Mouse (Mus musculus) limb, embryonic 15.5 days (tissue): ENCODE data around the gene Exosc6. TPM values are rescaled to one million over a fixed set of nuclear protein-coding genes. Genes with fewer than 3 reads are reported as not detected.
A peak's percentile ranks its signal among the peaks of the same experiment; 100 is the strongest.

ENCODE experiments used
- ATAC-seq: fragments of 200-750 bp; cut with Nextera tagmentation; 2 replicates; pipeline ENCODE4 v1.8.0; 2017; ENCODE audit warnings: low read depth, moderate TSS enrichment; ENCODE audit not compliant: insufficient number of reproducible peaks, low FRiP score, low TSS enrichment
- H3K27ac ChIP-seq: fragments of 300-500 bp; sonication (generic); 2 replicates; pipeline ENCODE4 v1.5.1; 2015; ENCODE audit warnings: moderate library complexity, mild to moderate bottlenecking, inconsistent platforms
- H3K27me3 ChIP-seq: fragments of 300-500 bp; sonication (generic); 2 replicates; pipeline ENCODE4 v1.6.1; 2015; ENCODE audit warnings: inconsistent platforms
- H3K36me3 ChIP-seq: fragments of 300-500 bp; sonication (generic); 2 replicates; pipeline ENCODE4 v1.6.1; 2015; ENCODE audit warnings: inconsistent platforms
- H3K4me1 ChIP-seq: fragments of 300-500 bp; sonication (generic); 2 replicates; pipeline ENCODE4 v1.6.1; 2015; ENCODE audit warnings: inconsistent platforms
- H3K4me2 ChIP-seq: fragments of 300-500 bp; sonication (generic); 2 replicates; pipeline ENCODE4 v1.6.1; 2015; ENCODE audit warnings: mild to moderate bottlenecking, inconsistent platforms
- H3K4me3 ChIP-seq: fragments of 300-500 bp; sonication (generic); 2 replicates; pipeline ENCODE4 v1.5.1; 2015; ENCODE audit warnings: mild to moderate bottlenecking, inconsistent platforms
- H3K9ac ChIP-seq: fragments of 300-500 bp; sonication (generic); 2 replicates; pipeline ENCODE4 v1.6.1; 2015; ENCODE audit warnings: inconsistent platforms
- H3K9me3 ChIP-seq: fragments of 300-500 bp; sonication (generic); 2 replicates; pipeline ENCODE4 v1.6.1; 2016; ENCODE audit warnings: inconsistent platforms
- WGBS: fragments of 180-500 bp; shearing (Covaris S2); methylation state at CpG from one replicate; pipeline ENCODE4 v1.1.7; 2015; 5-methylcytosine and 5-hydroxymethylcytosine counted together
- polyA plus RNA-seq: library from polyadenylated mRNA; unstranded; fragments of >200 nt; fragmentation: Nextera tagmentation; extraction: Ambion mirVana; gene quantifications from 2 replicates; pipeline ENCODE4 v1.2.1, GENCODE M21; 2015

Exosc6 gene
- polyA plus RNA-seq, 1 experiment from 2014 or later = 8.2 TPM

DNA sequence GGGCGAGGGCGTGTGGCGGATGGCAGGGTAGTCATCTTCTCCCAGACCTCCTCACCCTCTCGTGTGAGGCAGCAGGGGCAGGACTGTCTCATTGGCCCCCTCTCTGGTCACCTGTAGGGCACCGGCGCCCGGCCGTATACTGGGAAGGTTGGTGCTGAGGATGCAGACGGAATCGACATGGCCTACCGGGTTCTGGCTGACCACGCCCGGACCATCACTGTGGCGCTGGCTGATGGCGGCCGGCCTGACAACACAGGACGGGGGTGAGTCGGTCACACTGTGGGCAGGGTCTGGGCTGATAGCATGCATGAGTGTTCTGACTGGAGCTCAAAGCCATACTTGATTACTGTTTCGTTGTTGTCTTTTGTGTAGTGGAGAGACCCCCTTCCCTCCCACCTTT lies 13.6 kb upstream of the Exosc6 start:
- WGBS = 90% methylated on average over 19 of the region's 19 CpGs
- H3K9ac ChIP-seq = no peak overlapping the region
- ATAC-seq = 0 out of 2 replicates have a peak, but pooled peaks have one; percentile 30
- no peak overlapping the region for H3K4me2 ChIP-seq
- no peak overlapping the region for H3K27ac ChIP-seq
- H3K4me3 ChIP-seq = no peak overlapping the region
- H3K36me3 ChIP-seq = peaks cover 95% of the 10 kb centered on the region
- no peaks in the 10 kb centered on the region for H3K4me1 ChIP-seq
- H3K9me3 ChIP-seq = no peaks in the 10 kb centered on the region
- H3K27me3 ChIP-seq = no peaks in the 10 kb centered on the region

- Histone ChIP-seq H3K36me3 (peaks cover 96% of the 10 kb centered on the region), H3K4me2 (no peak overlapping the region), H3K4me3 (no peak overlapping the region), H3K27me3 (no peaks in the 10 kb centered on the region), H3K27ac (no peak overlapping the region), H3K4me1 (no peaks in the 10 kb centered on the region), H3K9me3 (no peaks in the 10 kb centered on the region), H3K9ac (no peak overlapping the region)
- WGBS = 45% methylated on average over 2 of the region's 2 CpGs
- ATAC-seq = no peak
These were observed 12.0 kb upstream of the Exosc6 start for GRCm38 (mm10) chr8:111044003-111044734.

GRCm38 (mm10) chr8:111048694-111049093 lies 7.4 kb upstream of the Exosc6 start:
- H3K4me1 ChIP-seq = no peaks in the 10 kb centered on the region
- H3K9me3 ChIP-seq = no peaks in the 10 kb centered on the region
- H3K27me3 ChIP-seq = no peaks in the 10 kb centered on the region
- H3K36me3 ChIP-seq = peaks cover 99% of the 10 kb centered on the region
- H3K4me2 ChIP-seq = no peak overlapping the region
- no peak overlapping the region for H3K27ac ChIP-seq
- 89% methylated on average over 2 of the region's 2 CpGs for WGBS
- no peak for ATAC-seq
- H3K4me3 ChIP-seq = no peak overlapping the region
- H3K9ac ChIP-seq = no peak overlapping the region

DNA sequence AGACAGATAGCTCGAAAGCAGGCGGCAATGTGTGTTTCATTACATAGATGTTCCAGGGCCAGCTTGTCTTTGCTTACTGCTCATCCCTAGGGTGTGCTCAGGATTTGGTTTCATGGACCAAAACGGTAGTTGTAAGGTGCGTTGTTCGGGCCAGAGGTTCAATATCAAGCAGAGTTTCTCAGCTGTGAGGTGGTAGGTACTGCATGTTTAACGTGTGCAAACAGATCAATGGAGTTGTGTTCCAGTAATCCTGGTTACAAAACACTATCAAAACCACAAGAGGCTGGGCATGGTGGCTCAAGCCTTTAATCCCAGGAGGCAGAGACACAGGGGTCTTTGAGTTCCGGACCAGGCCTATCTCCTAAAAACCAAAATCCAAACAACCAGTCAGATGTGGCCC lies 7.0 kb upstream of the Exosc6 start:
- ATAC-seq = no peak
- Histone ChIP-seq H3K4me1 (no peaks in the 10 kb centered on the region), H3K9ac (no peak overlapping the region), H3K27me3 (no peaks in the 10 kb centered on the region), H3K36me3 (peaks cover 99% of the 10 kb centered on the region), H3K4me3 (no peak overlapping the region), H3K4me2 (no peak overlapping the region), H3K9me3 (no peaks in the 10 kb centered on the region), H3K27ac (no peak overlapping the region)
- 94% methylated on average over 7 of the region's 7 CpGs for WGBS

DNA sequence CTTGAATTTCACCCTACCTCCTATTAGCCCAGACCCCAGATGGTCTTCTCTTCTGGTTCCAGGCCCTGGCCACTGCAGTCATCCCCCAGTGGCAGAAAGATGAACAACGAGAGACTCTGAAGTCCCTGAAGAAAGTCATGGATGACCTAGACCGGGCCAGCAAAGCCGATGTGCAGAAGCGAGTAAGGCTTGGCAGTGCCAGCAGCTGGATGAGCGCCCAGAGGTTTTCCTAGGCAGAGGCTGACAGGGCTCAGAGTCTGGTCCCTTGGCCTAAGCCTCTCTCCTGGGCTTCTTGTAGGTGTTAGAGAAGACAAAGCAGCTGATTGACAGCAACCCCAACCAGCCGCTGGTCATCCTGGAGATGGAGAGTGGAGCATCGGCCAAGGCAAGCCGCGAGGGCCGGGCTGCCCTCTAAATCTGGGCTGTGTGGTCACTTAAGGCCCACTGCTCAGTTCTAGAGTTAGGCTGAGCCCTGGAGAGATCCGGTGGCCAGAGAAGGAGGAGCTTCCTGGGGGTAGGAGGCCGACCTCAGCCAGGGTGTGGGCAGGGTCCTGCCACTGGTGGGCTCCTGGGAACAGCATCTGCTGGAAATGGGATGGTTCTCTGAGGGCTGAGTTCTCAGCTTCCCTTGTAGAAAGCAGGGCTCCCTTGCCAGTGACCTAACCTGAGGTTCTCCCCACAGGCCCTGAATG lies 2.2 kb upstream of the Exosc6 start:
- Histone ChIP-seq H3K4me1 (peaks cover 12% of the 10 kb centered on the region), H3K4me2 (no peak overlapping the region), H3K27me3 (no peaks in the 10 kb centered on the region), H3K4me3 (no peak overlapping the region), H3K9ac (no peak overlapping the region), H3K36me3 (peaks cover 77% of the 10 kb centered on the region), H3K9me3 (no peaks in the 10 kb centered on the region), H3K27ac (no peak overlapping the region)
- 91% methylated on average over 12 of the region's 12 CpGs for WGBS
- ATAC-seq = no peak

- WGBS = 91% methylated on average over 17 of the region's 17 CpGs
- H3K27ac ChIP-seq = no peak overlapping the region
- peaks cover 67% of the 10 kb centered on the region for H3K36me3 ChIP-seq
- peaks cover 15% of the 10 kb centered on the region for H3K4me1 ChIP-seq
- no peak overlapping the region for H3K9ac ChIP-seq
- H3K27me3 ChIP-seq = no peaks in the 10 kb centered on the region
- H3K4me2 ChIP-seq = no peak overlapping the region
- no peak for ATAC-seq
- H3K4me3 ChIP-seq = no peak overlapping the region
- H3K9me3 ChIP-seq = no peaks in the 10 kb centered on the region
These were observed 1.0 kb upstream of the Exosc6 start for GRCm38 (mm10) chr8:111055031-111055634.

GRCm38 (mm10) chr8:111055661-111056060 lies 478 bp upstream of the Exosc6 start:
- Histone ChIP-seq H3K27me3 (no peaks in the 10 kb centered on the region), H3K9ac (no peak overlapping the region), H3K36me3 (peaks cover 62% of the 10 kb centered on the region), H3K9me3 (no peaks in the 10 kb centered on the region), H3K27ac (no peak overlapping the region), H3K4me2 (no peak overlapping the region), H3K4me1 (peaks cover 15% of the 10 kb centered on the region), H3K4me3 (peak overlapping the region; percentile 96; the same call in 1 of the 2 replicates)
- ATAC-seq = no peak
- WGBS = 67% methylated on average over 2 of the region's 2 CpGs

DNA sequence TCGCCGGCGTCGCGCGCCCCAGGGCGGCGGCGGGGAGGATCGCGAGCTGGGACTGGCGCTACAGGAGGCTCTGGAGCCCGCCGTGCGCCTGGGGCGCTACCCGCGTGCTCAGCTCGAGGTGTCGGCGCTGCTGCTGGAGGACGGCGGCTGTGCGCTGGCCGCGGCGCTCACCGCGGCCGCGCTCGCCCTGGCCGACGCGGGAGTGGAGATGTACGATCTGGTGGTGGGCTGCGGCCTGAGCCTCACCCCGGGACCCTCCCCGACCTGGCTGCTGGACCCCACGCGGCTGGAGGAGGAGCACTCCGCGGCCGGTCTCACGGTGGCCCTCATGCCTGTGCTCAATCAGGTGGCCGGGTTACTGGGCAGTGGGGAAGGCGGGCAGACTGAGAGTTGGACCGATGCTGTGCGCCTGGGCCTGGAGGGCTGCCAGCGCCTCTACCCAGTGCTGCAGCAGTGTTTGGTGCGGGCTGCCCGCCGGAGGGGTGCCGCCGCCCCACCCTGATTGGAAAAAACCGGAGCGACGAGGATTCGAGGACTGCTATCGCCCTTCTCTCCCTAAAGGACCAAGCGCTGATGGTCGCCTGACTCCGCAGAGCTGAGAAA lies 653 bp downstream of the Exosc6 start:
- Histone ChIP-seq H3K4me2 (peak overlapping the region; percentile 89), H3K36me3 (peaks cover 51% of the 10 kb centered on the region), H3K27ac (peak overlapping the region; percentile 86), H3K4me1 (peaks cover 25% of the 10 kb centered on the region), H3K9ac (peak overlapping the region; percentile 82), H3K4me3 (peak overlapping the region; percentile 96), H3K27me3 (no peaks in the 10 kb centered on the region), H3K9me3 (no peaks in the 10 kb centered on the region)
- peak; percentile 36; the same call in 1 of the 2 replicates for ATAC-seq
- under 1% methylated on average over 52 of the region's 63 CpGs for WGBS

GRCm38 (mm10) chr8:111058946-111059572 lies 2.9 kb downstream of the Exosc6 start:
- Histone ChIP-seq H3K27me3 (no peaks in the 10 kb centered on the region), H3K4me2 (no peak overlapping the region), H3K4me3 (no peak overlapping the region), H3K36me3 (peaks cover 28% of the 10 kb centered on the region), H3K9me3 (no peaks in the 10 kb centered on the region), H3K27ac (no peak overlapping the region), H3K4me1 (peaks cover 29% of the 10 kb centered on the region), H3K9ac (no peak overlapping the region)
- 45% methylated on average over 2 of the region's 2 CpGs for WGBS
- no peak for ATAC-seq

DNA sequence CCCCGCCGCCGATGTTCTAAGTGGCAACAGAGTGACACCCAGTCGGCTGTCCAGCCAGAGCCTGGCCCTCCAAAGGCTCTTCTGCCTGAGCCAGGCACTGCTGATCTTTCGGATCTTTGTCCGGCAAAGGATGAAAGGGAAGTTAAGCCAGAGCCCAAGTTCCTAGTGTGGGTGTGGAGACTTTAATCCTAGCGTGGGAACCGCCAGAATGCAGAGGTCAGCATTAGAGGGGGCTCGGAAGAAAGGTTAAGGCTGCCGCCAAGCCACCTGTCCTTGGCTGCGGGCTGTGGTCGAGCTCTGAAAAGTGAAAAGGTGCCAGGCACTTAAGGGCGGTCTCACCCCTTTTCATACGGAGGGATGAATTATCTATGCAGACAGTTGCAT lies 5.5 kb downstream of the Exosc6 start:
- Histone ChIP-seq H3K27ac (no peak overlapping the region), H3K9ac (peak overlapping the region; percentile 52), H3K9me3 (no peaks in the 10 kb centered on the region), H3K4me3 (peak overlapping the region; percentile 66), H3K4me1 (peaks cover 29% of the 10 kb centered on the region), H3K4me2 (peak overlapping the region; percentile 70), H3K27me3 (no peaks in the 10 kb centered on the region), H3K36me3 (peaks cover 9% of the 10 kb centered on the region; the same call in 1 of the 2 replicates)
- ATAC-seq = no peak
- under 1% methylated on average over 14 of the region's 14 CpGs for WGBS

- Histone ChIP-seq H3K4me2 (peak overlapping the region; percentile 70), H3K36me3 (peaks cover 9% of the 10 kb centered on the region; the same call in 1 of the 2 replicates), H3K9ac (peak overlapping the region; percentile 52), H3K9me3 (no peaks in the 10 kb centered on the region), H3K27ac (peak overlapping the region; percentile 33; the same call in 1 of the 2 replicates), H3K27me3 (no peaks in the 10 kb centered on the region), H3K4me1 (peaks cover 24% of the 10 kb centered on the region), H3K4me3 (peak overlapping the region; percentile 66)
- ATAC-seq = peak; percentile 79
- WGBS = under 1% methylated on average over 27 of the region's 27 CpGs
These were observed 6.1 kb downstream of the Exosc6 start for GRCm38 (mm10) chr8:111062072-111062757.
